Mouse (Mus musculus): ENCODE measurements around the gene Mzt1. TPM values are rescaled to one million over a fixed set of nuclear protein-coding genes. Genes with fewer than 3 reads are reported as not detected.

The Mzt1 gene
- polyA plus RNA-seq, 1 experiment from 2014 or later: 112 TPM

DNA sequence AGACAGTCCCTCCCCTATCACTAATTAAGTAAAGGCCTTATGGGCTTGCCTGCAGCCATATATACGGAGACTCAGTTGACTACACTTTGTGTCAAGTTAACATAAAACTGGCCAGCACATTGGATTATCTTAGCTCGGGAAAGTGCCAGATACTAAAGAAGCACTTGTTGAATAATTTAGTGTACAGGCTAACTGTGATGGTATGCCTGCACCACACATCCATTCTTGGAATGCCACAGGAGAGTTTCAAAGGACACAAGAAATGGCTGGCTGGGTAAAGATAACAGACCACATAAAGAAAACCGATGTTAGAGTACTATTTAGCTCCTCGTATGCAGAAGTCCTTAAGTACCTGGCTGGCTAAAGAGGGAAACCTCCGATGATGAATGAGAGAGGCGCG is 27.2 kb downstream of the Mzt1 start:
- no peak for DNase-seq (ENCODE audit: low spot score)

DNA sequence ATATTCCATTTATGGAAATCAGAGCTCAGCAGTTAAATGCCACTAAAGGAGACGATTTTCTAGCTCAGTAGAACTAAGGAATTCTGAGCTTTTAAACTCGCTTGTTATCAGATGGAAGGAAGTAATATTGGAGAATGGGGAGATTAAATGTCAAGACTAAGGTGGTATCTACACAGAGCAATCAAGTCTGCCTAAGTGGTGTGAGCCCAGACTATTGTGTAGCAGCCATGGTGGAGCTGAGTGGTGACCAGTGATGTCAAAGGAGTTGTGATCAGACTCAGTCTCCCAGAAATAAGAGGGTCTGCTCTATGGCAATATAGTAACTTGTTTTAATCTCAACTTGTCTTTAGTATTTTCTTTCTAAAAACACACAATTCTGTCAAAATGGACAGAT is 35.0 kb downstream of the Mzt1 start:
- no peak for DNase-seq (ENCODE audit: low spot score)

DNA sequence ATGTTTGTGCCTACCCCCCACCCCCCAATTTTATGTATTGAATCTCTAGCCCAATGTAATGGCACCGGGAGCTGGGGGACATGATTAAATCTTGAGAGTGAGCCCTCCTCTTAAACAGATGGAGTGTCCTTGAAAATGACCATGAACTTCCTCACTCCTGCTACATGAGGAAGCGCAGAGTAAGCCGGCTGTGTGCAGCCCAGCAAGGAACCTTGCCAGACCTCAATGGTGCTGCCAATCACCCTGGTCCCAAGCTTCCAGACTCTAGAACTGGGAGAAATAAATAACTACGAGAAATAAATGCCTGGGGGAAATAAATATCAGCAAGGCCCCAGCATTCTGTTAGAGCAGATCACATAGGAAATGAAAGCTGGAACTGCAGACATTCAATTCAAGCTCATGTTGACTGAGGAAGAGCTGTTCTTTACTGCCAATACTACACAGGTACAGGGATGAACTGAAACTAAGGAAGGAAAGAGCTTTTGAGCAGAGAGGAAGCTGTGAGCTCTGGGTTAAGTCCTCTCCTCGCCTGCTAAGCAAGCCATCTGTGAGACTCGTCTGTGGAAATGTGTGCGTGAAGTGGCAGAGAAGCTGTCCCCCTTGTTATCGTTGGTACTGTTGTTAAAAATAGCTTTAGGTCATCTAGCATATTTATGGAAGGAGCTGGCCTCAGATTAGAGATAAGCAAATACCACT is 35.6 kb downstream of the Mzt1 start:
- no peak for DNase-seq (ENCODE audit: low spot score)

DNA sequence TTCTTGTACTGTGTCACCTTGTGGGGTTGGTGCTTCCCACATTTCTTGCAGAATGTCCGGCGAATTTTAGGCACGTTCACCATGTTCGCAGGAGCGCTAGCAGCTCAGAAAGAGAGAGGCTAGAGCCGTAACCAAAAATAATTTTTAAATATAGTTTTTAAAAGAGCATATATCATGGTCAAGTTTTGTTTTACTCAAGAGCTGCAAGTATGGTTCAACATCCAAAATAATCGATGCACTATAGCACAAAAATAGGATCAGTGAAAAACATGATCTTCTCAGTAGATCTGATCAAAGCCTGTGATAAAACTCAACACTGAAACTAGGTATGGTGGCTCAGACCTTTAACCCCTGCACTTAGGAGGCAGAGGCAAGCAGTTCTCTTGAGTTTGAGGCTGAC is 51.7 kb downstream of the Mzt1 start, which contains the start of gene Rpl36a-ps1:
TSS of gene Rpl36a-ps1 (minus strand) at position 101 of the 400 bp plus-strand sequence.
- no peak for DNase-seq (ENCODE audit: low spot score)

DNA sequence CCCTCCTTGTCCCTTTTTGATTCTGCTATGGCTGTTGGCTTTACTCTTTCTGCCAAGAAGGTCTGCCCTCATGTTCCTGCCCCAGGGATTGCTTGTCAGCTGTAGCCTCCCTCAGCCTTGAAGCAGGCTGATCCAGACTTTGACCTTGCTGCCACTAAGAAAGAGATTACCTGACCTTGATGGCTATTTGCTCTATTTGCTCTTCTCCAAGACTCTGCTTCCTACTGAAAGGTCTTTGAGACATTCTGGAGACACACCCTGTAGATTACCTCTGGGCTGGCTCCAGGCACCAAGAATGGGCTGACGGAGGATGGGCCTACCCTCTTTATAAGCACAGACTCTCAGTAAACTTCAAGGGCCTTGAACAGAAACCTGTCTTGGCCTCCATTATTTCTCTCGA is 53.5 kb downstream of the Mzt1 start:
- no peak for DNase-seq (ENCODE audit: low spot score)

DNA sequence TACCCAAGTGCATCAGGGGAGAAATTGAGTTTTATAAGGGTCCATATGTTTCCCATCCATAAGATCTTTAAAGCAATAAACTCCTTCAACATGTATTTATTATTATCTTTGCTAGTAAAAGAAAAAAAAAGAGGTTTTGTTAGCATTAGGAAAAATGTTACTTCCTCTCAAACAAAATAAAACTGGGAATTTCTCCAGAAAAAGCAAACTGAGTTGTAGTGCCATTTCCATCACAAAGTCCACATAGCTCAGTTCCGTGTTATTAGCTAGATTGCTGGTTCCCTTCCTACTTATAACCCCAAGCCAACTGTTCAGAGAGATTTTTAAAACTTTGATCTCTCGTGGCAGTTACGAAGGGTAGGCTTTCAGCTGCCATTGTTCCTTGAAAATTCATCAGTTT is 55.3 kb downstream of the Mzt1 start:
- no peak for DNase-seq (ENCODE audit: low spot score)

DNA sequence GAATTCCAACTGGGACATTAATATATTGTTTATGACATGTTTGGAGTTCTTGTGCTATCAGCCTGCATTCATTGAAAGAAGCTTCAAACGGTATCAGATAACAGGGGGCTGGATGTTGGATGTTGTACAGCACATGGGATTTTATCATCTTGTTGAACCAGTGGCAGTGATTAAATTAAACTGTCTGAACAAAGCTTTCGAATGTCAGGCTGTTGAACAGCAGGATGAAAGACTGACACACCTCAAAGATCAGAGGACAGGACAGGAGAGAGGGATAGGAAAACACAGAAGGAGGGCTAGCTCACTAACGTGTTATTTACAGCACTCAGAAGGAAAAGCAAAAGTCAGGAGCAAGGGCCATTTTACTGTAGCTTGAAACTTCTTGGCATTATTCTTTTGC is 56.1 kb downstream of the Mzt1 start:
- no peak for DNase-seq (ENCODE audit: low spot score)

Other genes with a start within 250 kb of the Mzt1 start
- 3.9 and 6.2 TPM in 2 replicates for gene Rpl36a-ps1, start 51.8 kb downstream of the Mzt1 start, polyA plus RNA-seq (2015; fragmentation: Nextera tagmentation; extraction: Ambion mirVana)
- 45.5 and 65.5 TPM in 2 replicates for gene Bora, start 88 bp upstream of the Mzt1 start, polyA plus RNA-seq (2015; fragmentation: Nextera tagmentation; extraction: Ambion mirVana)
- gene Pibf1, start 53.3 kb upstream of the Mzt1 start, polyA plus RNA-seq (2015; fragmentation: Nextera tagmentation; extraction: Ambion mirVana): 13.9 and 14.2 TPM in 2 replicates
- 23.9 TPM in 2 replicates for gene Dis3, start 53.6 kb upstream of the Mzt1 start, polyA plus RNA-seq (2015; fragmentation: Nextera tagmentation; extraction: Ambion mirVana)

Data from thymus, postnatal 0 days (tissue).